ENCODE assay signal across 9 mouse cellular contexts in the genomic region with DNA sequence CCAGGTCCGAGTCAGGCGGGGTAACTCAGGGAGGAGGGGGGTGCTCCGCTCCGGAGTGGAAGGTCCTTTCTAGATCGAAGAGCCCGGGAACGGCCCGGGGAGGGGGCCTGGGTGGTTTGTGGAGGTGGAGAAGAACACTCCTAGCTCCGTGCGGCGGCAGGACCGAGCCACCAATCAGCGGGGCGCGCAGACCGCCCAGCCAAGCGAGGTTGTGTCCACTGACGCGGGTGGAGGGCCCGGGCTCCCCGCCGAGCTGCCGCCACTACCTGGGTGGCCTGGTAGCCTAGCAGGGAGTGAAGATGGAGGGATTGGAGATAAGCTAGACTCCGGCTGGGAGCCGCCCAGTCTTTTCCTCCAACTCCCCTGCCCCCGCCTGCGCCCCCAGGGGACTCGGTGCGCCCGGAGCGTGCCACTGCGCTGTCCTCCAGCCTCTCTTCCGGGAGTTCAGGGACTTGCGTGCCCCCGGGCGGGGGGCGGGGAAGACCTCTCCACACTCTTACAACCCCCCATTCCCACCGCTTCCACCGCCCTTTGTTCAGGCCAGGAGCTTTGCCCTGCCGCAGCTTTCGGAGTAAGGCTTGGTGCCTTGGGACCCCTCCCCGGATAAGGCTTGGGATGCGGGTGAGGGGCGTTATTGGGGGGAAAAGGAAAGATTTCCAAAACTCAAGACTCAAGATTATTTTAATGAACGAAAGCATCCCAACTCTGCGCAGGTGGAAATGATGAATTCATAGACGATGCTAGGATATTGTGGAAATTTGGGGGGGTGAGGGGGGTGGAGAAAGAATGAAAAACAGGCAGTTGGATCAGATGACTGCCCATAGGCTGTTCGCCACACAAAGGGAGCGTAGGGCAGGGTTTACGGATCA. TPM values are rescaled to one million over a fixed set of nuclear protein-coding genes. Genes with fewer than 3 reads are reported as not detected.
DNase-seq lines count a peak whose midpoint lies in the region; ATAC-seq lines count a peak whose summit lies in the region.
"Had no signal": no experiment of that assay in that cellular context is flagged by ENCODE, and none has a peak within 500 bp of the region (broad histone marks: within the 10 kb centered on the region; RNA-seq: fewer than 3 reads in every experiment).

No protein-coding gene starts in this region.

- DNase-seq in heart, embryonic 10.5 days (ENCODE audit: low spot score): no peak
- DNase-seq in heart, postnatal 36 days: no peak
- DNase-seq in ES-CJ7 (ENCODE audit: low read depth, low spot score): peak; percentile 86
- peak; percentile 72 for DNase-seq in embryonic facial prominence, embryonic 10.5 days (ENCODE audit: low spot score)
- peak; percentile 65 for DNase-seq in intestine, embryonic 14.5 days (ENCODE audit: low spot score)
- DNase-seq in midbrain, embryonic 10.5 days (ENCODE audit: low spot score): peak; percentile 70
- DNase-seq in gastrocnemius, adult 18-20 months (ENCODE audit: low spot score): no peak

- H3K27ac ChIP-seq in heart, embryonic 10.5 days: peak overlapping the region; percentile 62
- H3K27ac ChIP-seq in embryonic facial prominence, embryonic 10.5 days (replicated peaks): peak overlapping the region; percentile 88
- no peak overlapping the region for H3K27ac ChIP-seq in intestine, embryonic 14.5 days (ENCODE audit: low read depth)
- peak overlapping the region; percentile 93 for H3K27ac ChIP-seq in midbrain, embryonic 10.5 days (replicated peaks)
- no peak overlapping the region for H3K27ac ChIP-seq in stomach, embryonic 16.5 days (ENCODE audit: low read length)

- peak; percentile 71; the same call in 1 of the 2 replicates for ATAC-seq in intestine, embryonic 14.5 days (replicated peaks; ENCODE audit: low FRiP score, low TSS enrichment, low read depth)
- ATAC-seq in stomach, embryonic 16.5 days (ENCODE audit: insufficient read depth, low FRiP score): peak; percentile 37; the same call in 1 of the 2 replicates

- H3K9ac ChIP-seq in intestine, embryonic 14.5 days (ENCODE audit: low read length): 0 out of 2 replicates have a peak overlapping the region, but pooled peaks have one; percentile 16
- no peak overlapping the region for H3K9ac ChIP-seq in stomach, embryonic 16.5 days (ENCODE audit: low read length)

- H3K9me3 ChIP-seq in heart, embryonic 10.5 days: no peaks in the 10 kb centered on the region
- no peaks in the 10 kb centered on the region for H3K9me3 ChIP-seq in embryonic facial prominence, embryonic 10.5 days
- H3K9me3 ChIP-seq in intestine, embryonic 14.5 days (ENCODE audit: control insufficient read depth, low read length): no peaks in the 10 kb centered on the region
- no peaks in the 10 kb centered on the region for H3K9me3 ChIP-seq in midbrain, embryonic 10.5 days (replicated peaks)
- H3K9me3 ChIP-seq in stomach, embryonic 16.5 days (replicated peaks; ENCODE audit: control insufficient read depth, low read length): no peaks in the 10 kb centered on the region

- intact Hi-C loops in heart, postnatal 36 days (cut with DNase I): no loop called here

- WGBS in heart, embryonic 10.5 days: under 1% methylated on average over 47 of the region's 50 CpGs
- WGBS in embryonic facial prominence, embryonic 10.5 days: under 1% methylated on average over 50 of the region's 50 CpGs
- under 1% methylated on average over 48 of the region's 50 CpGs for WGBS in intestine, embryonic 14.5 days
- WGBS in midbrain, embryonic 10.5 days: under 1% methylated on average over 49 of the region's 50 CpGs
- under 1% methylated on average over 50 of the region's 50 CpGs for WGBS in stomach, embryonic 16.5 days

- H3K4me3 ChIP-seq in heart, embryonic 10.5 days: peak overlapping the region; percentile 68
- peak overlapping the region; percentile 69 for H3K4me3 ChIP-seq in embryonic facial prominence, embryonic 10.5 days
- peak overlapping the region; percentile 44 for H3K4me3 ChIP-seq in intestine, embryonic 14.5 days (ENCODE audit: low read depth, low read length)
- H3K4me3 ChIP-seq in midbrain, embryonic 10.5 days: peak overlapping the region; percentile 75
- peak overlapping the region; percentile 46 for H3K4me3 ChIP-seq in stomach, embryonic 16.5 days (replicated peaks; ENCODE audit: low read length)

- peaks cover 65% of the 10 kb centered on the region for H3K27me3 ChIP-seq in heart, embryonic 10.5 days (ENCODE audit: insufficient read depth, poor library complexity, severe bottlenecking)
- peaks cover 70% of the 10 kb centered on the region for H3K27me3 ChIP-seq in embryonic facial prominence, embryonic 10.5 days (replicated peaks; ENCODE audit: low read depth, poor library complexity, severe bottlenecking)
- peaks cover 59% of the 10 kb centered on the region for H3K27me3 ChIP-seq in intestine, embryonic 14.5 days (replicated peaks; ENCODE audit: control insufficient read depth, insufficient read depth, low read length)
- peaks cover 61% of the 10 kb centered on the region for H3K27me3 ChIP-seq in midbrain, embryonic 10.5 days (ENCODE audit: low read depth, poor library complexity, severe bottlenecking)
- H3K27me3 ChIP-seq in stomach, embryonic 16.5 days (ENCODE audit: control insufficient read depth, insufficient read depth, low read length): peaks cover 52% of the 10 kb centered on the region
- H3K27me3 ChIP-seq: CH12.LX had no signal

- peak overlapping the region; percentile 85 for H3K4me2 ChIP-seq in intestine, embryonic 14.5 days (ENCODE audit: low read length)
- peak overlapping the region; percentile 62 for H3K4me2 ChIP-seq in stomach, embryonic 16.5 days (ENCODE audit: low read depth, low read length)

- H3K4me1 ChIP-seq in heart, embryonic 10.5 days: peaks cover 22% of the 10 kb centered on the region
- peaks cover 39% of the 10 kb centered on the region for H3K4me1 ChIP-seq in embryonic facial prominence, embryonic 10.5 days
- peaks cover 13% of the 10 kb centered on the region; the same call in 1 of the 2 replicates for H3K4me1 ChIP-seq in intestine, embryonic 14.5 days (replicated peaks; ENCODE audit: control insufficient read depth, insufficient read depth, low read length)
- peaks cover 38% of the 10 kb centered on the region for H3K4me1 ChIP-seq in midbrain, embryonic 10.5 days
- H3K4me1 ChIP-seq in stomach, embryonic 16.5 days (ENCODE audit: control insufficient read depth, insufficient read depth, low read length): peaks cover 24% of the 10 kb centered on the region

- no peaks in the 10 kb centered on the region for H3K36me3 ChIP-seq in heart, embryonic 10.5 days
- no peaks in the 10 kb centered on the region for H3K36me3 ChIP-seq in embryonic facial prominence, embryonic 10.5 days (replicated peaks)
- H3K36me3 ChIP-seq in intestine, embryonic 14.5 days (ENCODE audit: control insufficient read depth, insufficient read depth, low read length): no peaks in the 10 kb centered on the region
- H3K36me3 ChIP-seq in midbrain, embryonic 10.5 days: no peaks in the 10 kb centered on the region
- no peaks in the 10 kb centered on the region for H3K36me3 ChIP-seq in stomach, embryonic 16.5 days (ENCODE audit: control insufficient read depth, insufficient read depth, low read length)

RNA-seq across cellular contexts. Expression of a gene that starts 3.0 kb away (rescaled TPM):
- 0.97 and 2.2 TPM in 2 replicates for polyA plus RNA-seq in heart, embryonic 10.5 days (2016; fragmentation: Nextera tagmentation; extraction: Ambion mirVana)
- 1 to 10 TPM; 5.3 to 7.9 TPM for total RNA-seq in heart, postnatal 36 days (2021)
- 3.0 and 3.4 TPM in 2 replicates for polyA plus RNA-seq in embryonic facial prominence, embryonic 10.5 days (2016; fragmentation: Nextera tagmentation; extraction: Ambion mirVana)
- polyA plus RNA-seq in intestine, embryonic 14.5 days (2014; fragmentation: Nextera tagmentation; extraction: Ambion mirVana): 4.2 and 4.9 TPM in 2 replicates
- 1.5 and 1.6 TPM in 2 replicates for polyA plus RNA-seq in midbrain, embryonic 10.5 days (2016; fragmentation: Nextera tagmentation; extraction: Ambion mirVana)
- polyA plus RNA-seq in stomach, embryonic 16.5 days (2015; fragmentation: Nextera tagmentation; extraction: Ambion mirVana): 1.5 and 1.9 TPM in 2 replicates
- under 1 TPM; 0.25 to 0.33 TPM for total RNA-seq in gastrocnemius, adult 18-20 months (2021)

Comparison
In these comparisons a context has a peak if more than half of its experiments do, and no peak if none do; other contexts are left out.
1. DNase-seq: peak in ES-CJ7 (single experiment), embryonic facial prominence, embryonic 10.5 days (single experiment), intestine, embryonic 14.5 days (single experiment) and midbrain, embryonic 10.5 days (single experiment); none in heart, embryonic 10.5 days (single experiment), heart, postnatal 36 days (0 of 2) and gastrocnemius, adult 18-20 months (single experiment).
2. H3K27ac ChIP-seq: peak in heart, embryonic 10.5 days (single experiment), embryonic facial prominence, embryonic 10.5 days (single experiment) and midbrain, embryonic 10.5 days (single experiment); none in intestine, embryonic 14.5 days (single experiment) and stomach, embryonic 16.5 days (single experiment).
3. Peak in every context shown above with its lines, with median percentiles within 50 percentile points of each other: H3K4me3 ChIP-seq.